Mouse (Mus musculus) cerebellum, adult 2 months (tissue): ENCODE data around the gene Cldn7. TPM values are rescaled to one million over a fixed set of nuclear protein-coding genes. Genes with fewer than 3 reads are reported as not detected.
A peak's percentile ranks its signal among the peaks of the same experiment; 100 is the strongest.

ENCODE experiments used
- DNase-seq, 2 experiments: peaks; one replicate each; pipeline ENCODE4 v3.0.0; 2021
- H3K27ac ChIP-seq: fragments of 200-500 bp; 2 replicates; pipeline ENCODE4 v1.5.1; 2012; ENCODE audit warnings: low read length, control low read depth, inconsistent platforms; ENCODE audit not compliant: insufficient read depth
- H3K27me3 ChIP-seq: fragments of 200-500 bp; 2 replicates; pipeline ENCODE4 v1.6.1; 2012; ENCODE audit warnings: inconsistent platforms, mild to moderate bottlenecking, low read length, moderate library complexity; ENCODE audit not compliant: control insufficient read depth, insufficient read depth
- H3K4me1 ChIP-seq: fragments of 200-500 bp; 2 replicates; pipeline ENCODE4 v1.6.1; 2011; ENCODE audit warnings: low read length; ENCODE audit not compliant: control insufficient read depth, insufficient read depth
- H3K4me3 ChIP-seq: fragments of 200-500 bp; replicated peaks from 2 replicates; pipeline ENCODE3; 2011; ENCODE audit warnings: mild to moderate bottlenecking, low read depth, low read length, control low read depth; ENCODE audit not compliant: insufficient read depth
- CTCF ChIP-seq: fragments of 200-500 bp; IDR thresholded peaks from 2 replicates; pipeline ENCODE4 v1.5.1; 2011; ENCODE audit warnings: low read depth, mild to moderate bottlenecking, control low read depth, low read length, moderate library complexity, borderline replicate concordance; ENCODE audit not compliant: insufficient read depth
- POLR2A ChIP-seq: fragments of 200-500 bp; IDR thresholded peaks from 2 replicates; pipeline ENCODE4 v1.6.1; 2011; ENCODE audit warnings: low read length, control low read depth, borderline replicate concordance; ENCODE audit not compliant: insufficient read depth
- WGBS: fragments of 180-500 bp; shearing (Covaris S2); methylation state at CpG from one replicate; pipeline ENCODE4 v1.1.7; 2018; 5-methylcytosine and 5-hydroxymethylcytosine counted together
- polyA plus RNA-seq: library from polyadenylated mRNA; depleted of rRNA; stranded (reverse); fragments of >200 nt; gene quantifications from 2 replicates; pipeline ENCODE4 v1.2.3, GENCODE M21; 2012

The Cldn7 gene
- polyA plus RNA-seq, 1 experiment: 0.33 TPM

GRCm38 (mm10) chr11:69991711-69992110 lies 27.1 kb downstream of the Cldn7 start:
- 0 out of 2 replicates have a peak, but pooled peaks cover 3% of the 10 kb centered on the region for H3K4me1 ChIP-seq
- DNase-seq: no peak
- peak overlapping the region; percentile 91 for H3K4me3 ChIP-seq
- H3K27ac ChIP-seq: peak overlapping the region; percentile 40
- WGBS: 1% methylated on average over 15 of the region's 15 CpGs
- no peaks in the 10 kb centered on the region for H3K27me3 ChIP-seq
- no peak for TF ChIP-seq CTCF
- TF ChIP-seq POLR2A: no peak

GRCm38 (mm10) chr11:69992396-69992795 lies 27.8 kb downstream of the Cldn7 start:
- WGBS: 45% methylated on average over 10 of the region's 10 CpGs
- no peak for DNase-seq
- H3K4me3 ChIP-seq: peak overlapping the region; percentile 44
- no peaks in the 10 kb centered on the region for H3K27me3 ChIP-seq
- H3K4me1 ChIP-seq: 0 out of 2 replicates have a peak, but pooled peaks cover 3% of the 10 kb centered on the region
- no peak overlapping the region; the same call in 1 of the 2 replicates for H3K27ac ChIP-seq
- TF ChIP-seq CTCF (no peak), POLR2A (no peak)

GRCm38 (mm10) chr11:69992932-69993331 lies 28.4 kb downstream of the Cldn7 start:
- H3K27ac ChIP-seq: no peak overlapping the region; the same call in 1 of the 2 replicates
- 88% methylated on average over 3 of the region's 3 CpGs for WGBS

GRCm38 (mm10) chr11:69994401-69995090 lies 30.0 kb downstream of the Cldn7 start:
- WGBS: 84% methylated on average over 11 of the region's 11 CpGs
- TF ChIP-seq POLR2A (no peak), CTCF (no peak)
- H3K27ac ChIP-seq: no peak overlapping the region
- H3K4me3 ChIP-seq: no peak overlapping the region
- 0 out of 2 replicates have a peak, but pooled peaks cover 3% of the 10 kb centered on the region for H3K4me1 ChIP-seq
- H3K27me3 ChIP-seq: no peaks in the 10 kb centered on the region
- peak in 1 of 2 experiments; percentile 17 for DNase-seq

More at GRCm38 (mm10) chr11:69992932-69993331, 28.4 kb downstream of the Cldn7 start:
- Histone ChIP-seq H3K4me3 (no peak overlapping the region), H3K4me1 (0 out of 2 replicates have a peak, but pooled peaks cover 3% of the 10 kb centered on the region), H3K27me3 (no peaks in the 10 kb centered on the region)
- TF ChIP-seq POLR2A: no peak
- TF ChIP-seq CTCF: no peak
- DNase-seq: peak in 1 of 2 experiments; percentile 5

- peak; percentile 27; the same call in 1 of the 2 replicates for TF ChIP-seq CTCF
- peak; percentile 35; the same call in 1 of the 2 replicates for TF ChIP-seq POLR2A
- 0 out of 2 replicates have a peak, but pooled peaks cover 3% of the 10 kb centered on the region for H3K4me1 ChIP-seq
Observed at GRCm38 (mm10) chr11:69995391-69995960, 30.9 kb downstream of the Cldn7 start, which contains the start of gene Phf23. TSS of gene Phf23 (plus strand) at chr11:69995777.

GRCm38 (mm10) chr11:69996161-69997061 lies 31.8 kb downstream of the Cldn7 start:
- peak overlapping the region; percentile 76 for H3K27ac ChIP-seq
- 0 out of 2 replicates have a peak, but pooled peaks cover 3% of the 10 kb centered on the region for H3K4me1 ChIP-seq
- 1% methylated on average over 65 of the region's 66 CpGs for WGBS
- DNase-seq: peak; percentile 43 to 59
- TF ChIP-seq CTCF (no peak), POLR2A (no peak)
- no peaks in the 10 kb centered on the region for H3K27me3 ChIP-seq
- peak overlapping the region; percentile 87 for H3K4me3 ChIP-seq

More at GRCm38 (mm10) chr11:69995391-69995960, 30.9 kb downstream of the Cldn7 start, which contains the start of gene Phf23:
- DNase-seq: peak; percentile 96 to 99
- Histone ChIP-seq H3K27me3 (no peaks in the 10 kb centered on the region), H3K27ac (peak within 1 kb of the TSS; percentile 76), H3K4me3 (peak within 1 kb of the TSS; percentile 87)
- WGBS: under 1% methylated on average over 36 of the region's 36 CpGs

- Histone ChIP-seq H3K4me1 (0 out of 2 replicates have a peak, but pooled peaks cover 3% of the 10 kb centered on the region), H3K4me3 (peak overlapping the region; percentile 87), H3K27ac (peak overlapping the region; percentile 54; the same call in 1 of the 2 replicates), H3K27me3 (no peaks in the 10 kb centered on the region)
- 2% methylated on average over 40 of the region's 44 CpGs for WGBS
- DNase-seq: peak; percentile 77 to 81
- TF ChIP-seq POLR2A: no peak
- TF ChIP-seq CTCF: no peak
Observed at GRCm38 (mm10) chr11:69997070-69997509, 32.5 kb downstream of the Cldn7 start.
